Mouse (Mus musculus): Measurements from ENCODE around the gene Olfr954. TPM values are rescaled to one million over a fixed set of nuclear protein-coding genes. Genes with fewer than 3 reads are reported as not detected.
A peak's percentile ranks its signal among the peaks of the same experiment; 100 is the strongest.

The Olfr954 gene
- not detected for total RNA-seq (2021)

DNA sequence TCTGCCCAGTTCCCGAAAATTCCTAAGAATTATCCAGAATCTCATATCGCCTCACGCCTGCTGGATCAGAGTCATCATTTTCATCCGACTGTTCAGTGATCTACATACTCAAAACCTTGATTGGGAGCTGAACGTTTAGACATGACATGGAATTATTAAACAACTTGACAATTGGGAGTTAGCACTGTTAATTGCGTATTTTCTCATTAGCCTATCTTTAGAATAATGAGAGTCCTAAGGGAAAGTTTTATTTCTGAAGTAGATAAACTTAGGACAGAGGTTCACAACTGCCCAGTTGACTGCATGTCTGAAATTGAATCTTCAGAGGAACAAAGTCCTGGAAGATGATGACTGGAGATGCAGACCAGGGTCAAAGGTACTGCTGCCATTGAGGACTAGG is at the start of gene Olfr954:
Olfr954 (plus strand) TSS at position 301 of the 400 bp plus-strand sequence.
- DNase-seq = no peak
- intact Hi-C loops (cut with DNase I) = no loop called here

- DNase-seq = no peak
- intact Hi-C loops (cut with DNase I) = no loop called here
Measured at GRCm38 (mm10) chr9:39427048-39427447, 29.5 kb upstream of the Olfr954 start, which contains the start of gene Olfr952. Gene Olfr952, minus strand, starts transcription at chr9:39427148.

- no peak for DNase-seq
- intact Hi-C loops (cut with DNase I) = loop anchor here (5.0 kb wide), 1 partner anchor 40 kb away; no protein-coding TSS in a partner anchor
Measured at GRCm38 (mm10) chr9:39471844-39472243, 15.3 kb downstream of the Olfr954 start, which contains the start of gene Olfr955. Gene Olfr955, minus strand, starts transcription at chr9:39471944.

- intact Hi-C loops (cut with DNase I) = no loop called here
- no peak for DNase-seq
Measured at GRCm38 (mm10) chr9:39493895-39494294, 37.4 kb downstream of the Olfr954 start, which contains the start of gene Olfr44. Gene Olfr44, minus strand, starts transcription at chr9:39493995.

GRCm38 (mm10) chr9:39508998-39509397 is 52.5 kb downstream of the Olfr954 start:
- DNase-seq = peak; percentile 12 to 24
- intact Hi-C loops (cut with DNase I) = loop anchor here (1.0 to 10.0 kb wide), 2 partner anchors 103 to 716 kb away; no protein-coding TSS in a partner anchor

GRCm38 (mm10) chr9:39509412-39509811 is 52.9 kb downstream of the Olfr954 start:
- intact Hi-C loops (cut with DNase I) = loop anchor here (1.0 to 10.0 kb wide), 2 partner anchors 103 to 715 kb away; no protein-coding TSS in a partner anchor
- no peak for DNase-seq

Other genes with a start within 250 kb of the Olfr954 start
- gene Olfr1537, start 206.7 kb upstream of the Olfr954 start, total RNA-seq (2021) = not detected
- gene Olfr945, start 179.9 kb upstream of the Olfr954 start, total RNA-seq (2021) = not detected
- not detected for gene Olfr948, start 130.7 kb upstream of the Olfr954 start, total RNA-seq (2021)
- gene Olfr951, start 69.3 kb upstream of the Olfr954 start, total RNA-seq (2021) = not detected
- not detected for gene Olfr952, start 29.6 kb upstream of the Olfr954 start, total RNA-seq (2021)
- gene Olfr955, start 15.2 kb downstream of the Olfr954 start, total RNA-seq (2021) = not detected
- not detected for gene Olfr44, start 37.3 kb downstream of the Olfr954 start, total RNA-seq (2021)
- gene Olfr957, start 59.1 kb downstream of the Olfr954 start, total RNA-seq (2021) = not detected
- gene Olfr958, start 97.4 kb downstream of the Olfr954 start, total RNA-seq (2021) = not detected
- gene Olfr959, start 118.9 kb downstream of the Olfr954 start, total RNA-seq (2021) = not detected
- gene AW551984, start 147.7 kb downstream of the Olfr954 start, total RNA-seq (2021) = under 1 TPM; 0.14 to 0.64 TPM
- gene Olfr148, start 154.0 kb downstream of the Olfr954 start, total RNA-seq (2021) = not detected
- gene Olfr960, start 164.7 kb downstream of the Olfr954 start, total RNA-seq (2021) = not detected
- not detected for gene Olfr961, start 188.4 kb downstream of the Olfr954 start, total RNA-seq (2021)
- gene Olfr963, start 210.5 kb downstream of the Olfr954 start, total RNA-seq (2021) = not detected